Mouse (Mus musculus): ENCODE measurements around the gene Slc12a7. TPM values are rescaled to one million over a fixed set of nuclear protein-coding genes. Genes with fewer than 3 reads are reported as not detected.
"Not testable (repeated sequence)": the region's sequence is repeated elsewhere in the genome, so short reads cannot be mapped to it uniquely, and the experiment has no call there.

Slc12a7 gene
- polyA plus RNA-seq, 1 experiment = 94.5 TPM

DNA sequence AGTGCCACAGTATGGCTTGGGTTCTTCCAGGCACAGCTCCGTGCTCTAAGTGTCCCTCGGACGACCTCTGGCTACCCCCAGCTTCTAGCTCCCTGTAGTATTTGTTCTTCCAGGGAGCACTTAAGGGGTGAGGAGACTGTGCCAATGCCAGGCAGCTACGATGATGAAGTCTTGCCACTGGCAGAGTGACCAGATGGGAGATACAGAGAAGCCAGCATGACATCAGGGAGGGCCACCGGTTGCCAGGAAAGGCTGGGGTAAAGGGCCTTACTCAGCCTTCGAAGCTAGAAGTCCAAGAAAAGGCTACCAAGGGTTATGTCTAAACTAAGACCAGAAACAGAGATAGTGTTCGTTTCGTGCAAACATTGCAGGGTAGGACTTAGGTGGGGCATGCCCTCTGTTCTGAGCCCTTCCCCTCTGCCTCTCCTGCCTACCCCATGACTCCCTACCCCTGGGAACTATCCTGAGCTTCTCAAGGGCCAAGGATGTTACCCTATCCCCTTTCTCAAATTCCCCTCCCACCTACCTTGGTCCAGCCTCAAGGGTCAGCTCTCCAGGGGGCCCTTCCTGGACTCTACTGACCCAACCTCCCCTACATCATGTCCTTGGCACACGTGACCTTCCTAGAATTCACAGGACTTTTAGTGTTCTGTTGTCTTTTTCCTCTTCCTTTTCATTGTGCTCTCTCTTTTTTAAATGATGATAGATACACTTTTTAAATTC, 31.6 kb upstream of the Slc12a7 start:
- Histone ChIP-seq H3K27me3 (ENCODE audit: control insufficient read depth, insufficient read depth, low read length, poor library complexity, severe bottlenecking) (no peaks in the 10 kb centered on the region; the same call in 1 of the 2 replicates), H3K4me1 (ENCODE audit: control insufficient read depth, insufficient read depth, low read length) (no peaks in the 10 kb centered on the region), H3K4me3 (ENCODE audit: low read depth, low read length) (no peak overlapping the region), H3K36me3 (ENCODE audit: control insufficient read depth, insufficient read depth, low read length, poor library complexity, severe bottlenecking) (no peaks in the 10 kb centered on the region), H3K9ac (ENCODE audit: low read depth, poor library complexity, severe bottlenecking) (no peak overlapping the region), H3K9me3 (replicated peaks; ENCODE audit: control insufficient read depth, insufficient read depth, low read length, poor library complexity, severe bottlenecking) (no peaks in the 10 kb centered on the region), H3K27ac (ENCODE audit: insufficient read depth, low read length) (no peak overlapping the region)
- no peak for TF ChIP-seq POLR2A (IDR thresholded peaks at IDR 0.05; ENCODE audit: insufficient read depth, low read length)
- TF ChIP-seq EP300 (IDR thresholded peaks at IDR 0.05; ENCODE audit: insufficient read depth, low read depth, low read length) = no peak
- no peak for TF ChIP-seq CTCF (IDR thresholded peaks at IDR 0.05; ENCODE audit: low read depth, low read length)

GRCm38 (mm10) chr13:73702776-73703175, 30.1 kb upstream of the Slc12a7 start:
- Histone ChIP-seq H3K9ac (ENCODE audit: low read depth, poor library complexity, severe bottlenecking) (no peak overlapping the region), H3K27me3 (ENCODE audit: control insufficient read depth, insufficient read depth, low read length, poor library complexity, severe bottlenecking) (no peaks in the 10 kb centered on the region; the same call in 1 of the 2 replicates), H3K9me3 (replicated peaks; ENCODE audit: control insufficient read depth, insufficient read depth, low read length, poor library complexity, severe bottlenecking) (no peaks in the 10 kb centered on the region), H3K4me1 (ENCODE audit: control insufficient read depth, insufficient read depth, low read length) (no peaks in the 10 kb centered on the region), H3K27ac (ENCODE audit: insufficient read depth, low read length) (no peak overlapping the region), H3K36me3 (ENCODE audit: control insufficient read depth, insufficient read depth, low read length, poor library complexity, severe bottlenecking) (no peaks in the 10 kb centered on the region), H3K4me3 (ENCODE audit: low read depth, low read length) (no peak overlapping the region)
- TF ChIP-seq CTCF (IDR thresholded peaks at IDR 0.05; ENCODE audit: low read depth, low read length) (no peak), EP300 (IDR thresholded peaks at IDR 0.05; ENCODE audit: insufficient read depth, low read depth, low read length) (no peak), POLR2A (IDR thresholded peaks at IDR 0.05; ENCODE audit: insufficient read depth, low read length) (no peak)

GRCm38 (mm10) chr13:73703486-73703885, 29.4 kb upstream of the Slc12a7 start:
- not testable (repeated sequence) for H3K9ac ChIP-seq (ENCODE audit: low read depth, poor library complexity, severe bottlenecking); H3K9me3 ChIP-seq (replicated peaks; ENCODE audit: control insufficient read depth, insufficient read depth, low read length, poor library complexity, severe bottlenecking); H3K27me3 ChIP-seq (ENCODE audit: control insufficient read depth, insufficient read depth, low read length, poor library complexity, severe bottlenecking); H3K36me3 ChIP-seq (ENCODE audit: control insufficient read depth, insufficient read depth, low read length, poor library complexity, severe bottlenecking); H3K27ac ChIP-seq (ENCODE audit: insufficient read depth, low read length); H3K4me1 ChIP-seq (ENCODE audit: control insufficient read depth, insufficient read depth, low read length); H3K4me3 ChIP-seq (ENCODE audit: low read depth, low read length)

GRCm38 (mm10) chr13:73704694-73705325, 28.1 kb upstream of the Slc12a7 start, which contains the start of gene Slc6a19:
Gene Slc6a19 (minus strand): TSS chr13:73704865.
- Histone ChIP-seq H3K9ac (ENCODE audit: low read depth, poor library complexity, severe bottlenecking) (no peak within 1 kb of the TSS), H3K9me3 (replicated peaks; ENCODE audit: control insufficient read depth, insufficient read depth, low read length, poor library complexity, severe bottlenecking) (no peaks in the 10 kb centered on the region), H3K4me1 (ENCODE audit: control insufficient read depth, insufficient read depth, low read length) (no peaks in the 10 kb centered on the region), H3K4me3 (ENCODE audit: low read depth, low read length) (no peak within 1 kb of the TSS), H3K27ac (ENCODE audit: insufficient read depth, low read length) (no peak within 1 kb of the TSS), H3K36me3 (ENCODE audit: control insufficient read depth, insufficient read depth, low read length, poor library complexity, severe bottlenecking) (no peaks in the 10 kb centered on the region), H3K27me3 (ENCODE audit: control insufficient read depth, insufficient read depth, low read length, poor library complexity, severe bottlenecking) (no peaks in the 10 kb centered on the region; the same call in 1 of the 2 replicates)
- no peak for TF ChIP-seq POLR2A (IDR thresholded peaks at IDR 0.05; ENCODE audit: insufficient read depth, low read length)
- TF ChIP-seq EP300 (IDR thresholded peaks at IDR 0.05; ENCODE audit: insufficient read depth, low read depth, low read length) = no peak
- no peak for TF ChIP-seq CTCF (IDR thresholded peaks at IDR 0.05; ENCODE audit: low read depth, low read length)

GRCm38 (mm10) chr13:73709491-73709890, 23.4 kb upstream of the Slc12a7 start:
- TF ChIP-seq CTCF (IDR thresholded peaks at IDR 0.05; ENCODE audit: low read depth, low read length) (no peak), POLR2A (IDR thresholded peaks at IDR 0.05; ENCODE audit: insufficient read depth, low read length) (no peak), EP300 (IDR thresholded peaks at IDR 0.05; ENCODE audit: insufficient read depth, low read depth, low read length) (no peak)
- Histone ChIP-seq H3K27ac (ENCODE audit: insufficient read depth, low read length) (no peak overlapping the region), H3K4me1 (ENCODE audit: control insufficient read depth, insufficient read depth, low read length) (no peaks in the 10 kb centered on the region), H3K27me3 (ENCODE audit: control insufficient read depth, insufficient read depth, low read length, poor library complexity, severe bottlenecking) (no peaks in the 10 kb centered on the region; the same call in 1 of the 2 replicates), H3K9ac (ENCODE audit: low read depth, poor library complexity, severe bottlenecking) (no peak overlapping the region), H3K4me3 (ENCODE audit: low read depth, low read length) (no peak overlapping the region), H3K9me3 (replicated peaks; ENCODE audit: control insufficient read depth, insufficient read depth, low read length, poor library complexity, severe bottlenecking) (no peaks in the 10 kb centered on the region), H3K36me3 (ENCODE audit: control insufficient read depth, insufficient read depth, low read length, poor library complexity, severe bottlenecking) (no peaks in the 10 kb centered on the region)

GRCm38 (mm10) chr13:73711221-73711620, 21.7 kb upstream of the Slc12a7 start:
- H3K9me3 ChIP-seq (replicated peaks; ENCODE audit: control insufficient read depth, insufficient read depth, low read length, poor library complexity, severe bottlenecking) = no peaks in the 10 kb centered on the region
- TF ChIP-seq POLR2A (IDR thresholded peaks at IDR 0.05; ENCODE audit: insufficient read depth, low read length) = no peak
- TF ChIP-seq EP300 (IDR thresholded peaks at IDR 0.05; ENCODE audit: insufficient read depth, low read depth, low read length) = no peak
- TF ChIP-seq CTCF (IDR thresholded peaks at IDR 0.05; ENCODE audit: low read depth, low read length) = no peak

More at GRCm38 (mm10) chr13:73711221-73711620, 21.7 kb upstream of the Slc12a7 start:
- Histone ChIP-seq H3K4me1 (ENCODE audit: control insufficient read depth, insufficient read depth, low read length) (no peaks in the 10 kb centered on the region), H3K36me3 (ENCODE audit: control insufficient read depth, insufficient read depth, low read length, poor library complexity, severe bottlenecking) (no peaks in the 10 kb centered on the region), H3K27me3 (ENCODE audit: control insufficient read depth, insufficient read depth, low read length, poor library complexity, severe bottlenecking) (no peaks in the 10 kb centered on the region; the same call in 1 of the 2 replicates), H3K4me3 (ENCODE audit: low read depth, low read length) (no peak overlapping the region), H3K9ac (ENCODE audit: low read depth, poor library complexity, severe bottlenecking) (no peak overlapping the region), H3K27ac (ENCODE audit: insufficient read depth, low read length) (no peak overlapping the region)

All from ES-Bruce4 (cell line).